Mouse (Mus musculus) gastrocnemius, postnatal 14 days (tissue): Measurements from ENCODE around the gene Nupl1. TPM values are rescaled to one million over a fixed set of nuclear protein-coding genes. Genes with fewer than 3 reads are reported as not detected.
A peak's percentile ranks its signal among the peaks of the same experiment; 100 is the strongest.

Source experiments
- DNase-seq: peaks from one replicate; pipeline ENCODE4 v3.0.0; 2021; ENCODE audit warnings: mixed read lengths
- intact Hi-C: fragments of 180-260 bp; cut with DNase I; formaldehyde crosslinking; loops from one replicate; pipeline ENCODE4 v1.15.1; 2025; ENCODE audit warnings: low total_unique reads
- microRNA-seq, 2 experiments: library from miRNA; unstranded; fragments of <30 nt; microRNA quantifications; one replicate each; pipeline ENCODE4 v1.2.0; 2021
- total RNA-seq, 2 experiments: library from RNA; stranded (reverse); gene quantifications; 2 replicates each; pipeline ENCODE4 v1.2.3; 2021

The Nupl1 gene
- total RNA-seq, 2 experiments from 2014 or later: 0.25 TPM; not detected in 1

DNA sequence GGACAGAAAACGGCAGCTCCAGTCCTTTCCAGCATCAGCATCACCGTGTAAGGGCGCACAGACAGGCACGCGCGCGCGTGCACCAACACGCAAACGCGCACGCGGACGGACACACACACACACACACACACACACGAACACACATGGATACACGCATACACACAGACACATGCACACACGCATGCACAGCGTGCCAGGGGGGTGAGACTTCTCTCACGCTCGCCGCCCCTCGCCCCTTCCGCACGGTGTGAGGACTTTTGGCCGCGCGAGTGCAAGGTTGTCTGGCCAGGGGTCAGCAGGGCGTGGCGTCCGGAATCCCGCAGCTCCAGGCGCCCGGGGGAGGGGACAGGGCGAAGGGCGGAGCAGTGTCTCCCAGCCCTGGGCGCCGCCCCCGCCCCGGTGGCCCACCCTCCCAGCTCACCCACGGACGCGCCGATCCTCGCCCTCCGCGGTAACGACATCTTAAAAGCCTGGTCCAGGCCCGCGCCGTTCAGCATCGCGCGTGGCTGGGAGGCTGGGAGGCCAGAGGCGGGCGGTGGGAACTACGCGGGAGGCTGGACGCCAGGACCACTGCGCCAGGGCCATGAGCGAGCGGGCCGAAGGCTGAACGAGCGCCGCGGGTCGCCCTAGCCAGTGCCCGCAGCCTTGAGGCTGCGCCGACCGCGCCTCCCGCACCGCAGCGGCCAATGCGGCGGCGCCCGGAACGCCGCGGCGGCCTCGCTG, 74.2 kb downstream of the Nupl1 start:
- intact Hi-C loops: no loop called here
- DNase-seq: peak; percentile 45

DNA sequence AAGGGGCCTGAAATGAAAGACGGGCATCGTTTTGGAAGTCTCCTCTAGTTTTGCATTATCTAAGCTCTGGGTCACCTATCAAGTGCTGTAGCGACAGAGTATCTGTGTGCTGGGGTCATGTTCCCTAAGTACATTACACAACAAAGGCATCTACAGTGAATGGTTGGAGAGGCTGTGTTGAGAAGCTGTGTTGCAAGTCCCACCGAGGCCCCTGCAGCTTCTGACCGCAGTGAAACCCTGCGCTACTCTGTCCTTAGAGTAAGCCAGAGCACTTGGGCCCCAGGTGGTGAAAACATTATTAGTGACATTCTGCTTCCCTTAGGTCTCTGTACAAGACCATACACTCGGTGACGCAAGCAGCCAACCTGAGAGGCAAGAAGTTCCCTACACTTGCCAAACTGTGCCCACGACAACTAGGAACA, 74.8 kb downstream of the Nupl1 start:
- intact Hi-C loops: no loop called here
- DNase-seq: no peak

DNA sequence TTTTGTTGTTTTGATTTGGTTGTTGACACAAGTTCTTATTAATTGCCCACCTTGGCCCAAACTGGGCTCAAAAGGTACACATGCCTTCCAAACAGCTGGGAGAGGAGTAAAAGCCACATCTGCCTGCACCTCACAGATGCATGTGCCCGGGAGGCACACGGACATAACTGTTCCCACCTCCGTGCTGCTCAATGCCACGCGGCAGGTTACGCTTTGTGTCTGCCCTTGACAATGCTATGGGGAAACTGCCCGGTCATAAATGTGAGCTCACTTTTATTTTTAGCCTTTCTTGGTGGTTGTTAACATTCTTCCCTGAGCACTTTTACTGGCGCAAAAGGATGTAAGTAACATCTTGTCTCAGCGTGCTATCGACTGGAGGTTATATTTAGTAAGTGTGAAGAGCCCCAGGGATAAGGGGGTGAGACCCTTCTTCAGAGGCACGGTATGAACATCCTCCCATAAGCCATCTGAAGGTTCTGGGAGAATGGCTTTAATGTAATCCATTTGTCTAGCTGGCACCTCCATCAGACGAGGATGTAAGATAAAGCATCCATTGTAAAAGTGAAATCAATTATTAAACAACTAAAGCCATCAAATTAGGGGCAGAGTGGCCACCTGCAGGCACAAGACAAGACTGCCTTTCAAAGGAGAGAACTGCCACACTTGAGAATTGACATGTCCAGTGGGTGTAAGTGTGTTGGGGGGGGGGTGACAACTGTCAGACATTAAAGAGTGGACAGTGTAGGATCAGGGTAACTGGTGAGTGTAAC, 78.8 kb downstream of the Nupl1 start:
- no peak for DNase-seq
- intact Hi-C loops: no loop called here

DNA sequence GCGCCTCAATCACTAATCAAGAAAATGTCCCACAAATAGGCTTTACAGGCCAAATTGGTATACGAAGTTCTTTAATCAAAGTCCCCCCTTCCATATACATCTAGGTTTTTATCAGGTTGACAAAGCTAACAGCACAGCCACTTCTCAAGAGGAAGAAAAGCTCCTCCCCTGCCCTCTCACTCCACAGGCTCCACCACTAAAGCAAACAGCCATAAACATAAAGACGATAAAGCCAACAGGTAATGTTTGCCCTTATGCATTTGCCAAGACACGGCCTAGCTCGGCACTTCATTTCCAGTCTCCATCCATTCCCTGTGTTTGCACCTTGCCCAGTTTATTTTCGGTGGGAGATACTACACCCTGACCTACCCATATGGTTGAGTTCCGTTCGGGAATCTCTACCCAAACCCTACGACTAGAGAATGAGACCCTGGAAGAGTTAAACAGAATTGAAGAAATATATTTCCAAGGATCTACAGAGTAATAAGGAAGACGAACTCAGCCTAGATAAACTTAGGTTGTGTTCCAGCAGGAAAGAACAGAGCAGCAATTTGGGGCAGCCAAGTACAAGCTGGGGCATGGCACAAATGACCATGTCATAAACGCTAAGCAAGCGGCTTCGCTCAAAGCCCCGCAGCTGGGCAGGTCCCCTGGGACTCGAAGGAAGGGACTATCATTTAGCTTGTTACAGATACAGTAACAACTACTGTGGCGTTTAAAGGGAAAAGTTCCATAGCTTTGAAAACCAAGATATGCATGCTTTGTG, 80.2 kb downstream of the Nupl1 start:
- intact Hi-C loops: no loop called here
- peak; percentile 13 for DNase-seq

DNA sequence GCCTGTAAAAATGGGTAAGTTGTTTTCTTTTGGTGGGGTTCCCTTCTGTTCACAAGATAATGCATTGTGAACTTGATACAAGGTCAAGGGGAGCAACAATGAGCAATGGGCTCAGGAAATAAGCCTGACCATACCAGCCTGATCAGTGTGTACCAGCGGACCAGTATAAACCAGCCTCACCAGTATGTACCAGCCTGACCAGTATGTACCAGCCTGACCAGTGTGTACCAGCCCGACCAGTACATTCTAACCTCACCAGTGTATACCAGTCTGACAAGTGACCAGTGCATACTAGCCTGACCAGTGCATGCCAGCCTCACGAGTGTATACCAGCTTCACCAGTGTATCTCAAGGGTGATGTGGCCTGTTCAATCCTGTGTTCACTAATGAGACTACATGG, 87.9 kb downstream of the Nupl1 start:
- intact Hi-C loops: no loop called here

DNA sequence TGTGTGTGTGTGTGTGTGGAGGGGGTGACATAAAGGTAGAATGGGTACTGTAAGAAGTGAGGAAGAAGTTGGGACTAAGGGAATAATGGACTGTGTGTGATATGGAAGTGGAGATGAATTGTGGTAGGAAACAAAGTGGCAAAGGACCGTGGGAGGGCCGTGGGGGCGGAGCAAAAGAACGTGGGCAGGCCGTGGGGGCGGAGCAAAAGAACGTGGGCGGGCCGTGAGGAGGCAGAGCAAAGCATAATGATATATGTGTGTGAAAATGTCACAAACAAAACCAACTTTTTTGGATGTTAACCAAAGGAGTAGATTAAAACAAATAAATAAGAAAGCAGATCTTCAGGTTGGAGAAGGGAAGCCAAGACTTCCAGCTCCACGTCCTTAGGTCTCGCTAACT, 98.9 kb downstream of the Nupl1 start:
- intact Hi-C loops: no loop called here
- DNase-seq: no peak

More for the DNA sequence above, 87.9 kb downstream of the Nupl1 start:
- no peak for DNase-seq

DNA sequence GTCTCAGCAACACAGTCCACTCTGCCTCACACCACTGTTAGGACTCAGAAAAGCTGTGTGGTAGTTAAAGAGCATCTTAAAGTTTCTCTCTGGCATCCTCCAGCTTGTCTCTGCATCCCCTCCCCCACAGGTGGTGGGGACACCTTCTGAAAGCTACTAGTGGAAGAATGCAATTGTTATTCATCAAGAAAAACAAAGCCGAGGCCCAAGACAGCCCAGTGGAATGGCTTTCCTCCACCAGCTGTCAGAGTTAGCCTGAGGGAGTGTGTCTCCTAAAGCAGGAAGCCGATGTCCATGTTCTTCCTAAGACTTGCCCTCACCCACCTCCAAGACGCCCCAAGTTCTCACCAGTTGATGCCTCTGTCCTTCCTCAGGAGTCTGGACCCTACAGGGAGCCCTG, 102.3 kb downstream of the Nupl1 start:
- intact Hi-C loops: no loop called here
- no peak for DNase-seq

DNA sequence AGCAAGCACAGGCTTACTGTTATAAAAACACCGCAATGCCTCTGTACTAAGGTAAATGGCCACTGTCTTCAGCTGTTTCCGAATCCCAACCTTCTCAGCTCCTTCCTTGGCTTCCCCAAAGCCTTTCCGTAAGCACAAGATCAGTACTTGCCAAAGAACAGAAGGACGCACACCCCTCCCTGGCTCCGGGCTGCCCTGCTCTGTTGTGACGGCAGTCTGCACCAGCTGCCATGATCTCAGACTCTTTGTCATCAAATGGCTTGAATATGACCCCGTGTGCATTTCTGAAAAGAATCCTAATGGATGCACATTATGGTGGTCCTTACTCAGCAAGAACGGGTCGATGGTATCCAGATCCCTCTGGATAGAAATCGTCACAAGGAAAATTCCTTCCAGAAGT, 108.0 kb downstream of the Nupl1 start:
- DNase-seq: no peak
- intact Hi-C loops: no loop called here

DNA sequence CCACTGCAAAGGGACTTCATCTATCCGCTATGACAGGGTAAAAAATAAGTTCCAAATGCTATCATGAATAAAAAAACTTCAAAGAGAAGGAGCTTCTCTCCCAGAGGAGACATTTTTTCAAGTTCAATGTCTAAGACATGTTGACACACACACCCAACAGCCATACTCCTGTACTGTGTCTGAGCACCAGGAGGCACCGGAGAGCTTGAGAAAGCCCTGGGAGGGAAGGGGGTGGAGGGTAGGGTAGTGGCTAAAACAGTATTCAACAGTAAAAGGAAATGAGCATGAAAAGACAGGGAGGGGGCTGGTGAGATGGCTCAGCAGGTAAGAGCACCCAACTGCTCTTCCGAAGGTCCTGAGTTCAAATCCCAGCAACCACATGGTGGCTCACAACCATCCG, 112.9 kb downstream of the Nupl1 start:
- no peak for DNase-seq
- intact Hi-C loops: no loop called here

DNA sequence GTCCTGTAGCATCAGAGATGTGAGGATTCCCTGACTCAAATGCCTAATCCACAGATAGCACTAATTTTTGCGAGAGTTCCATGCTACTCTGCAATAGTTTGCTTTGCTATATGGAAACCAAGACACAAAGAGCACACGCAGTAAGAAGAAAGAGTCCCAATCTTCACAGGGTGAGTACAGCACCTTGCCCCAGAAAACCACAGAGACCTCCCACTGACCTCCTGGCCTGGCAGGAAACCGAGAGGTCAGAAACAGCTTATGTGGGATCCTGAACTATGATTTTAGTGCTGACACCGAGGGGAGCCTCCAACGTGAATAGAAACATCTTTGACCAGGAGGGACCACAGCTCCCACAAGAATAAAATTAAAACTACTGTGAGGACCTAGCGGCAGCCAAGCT, 113.4 kb downstream of the Nupl1 start:
- intact Hi-C loops: no loop called here
- DNase-seq: no peak

DNA sequence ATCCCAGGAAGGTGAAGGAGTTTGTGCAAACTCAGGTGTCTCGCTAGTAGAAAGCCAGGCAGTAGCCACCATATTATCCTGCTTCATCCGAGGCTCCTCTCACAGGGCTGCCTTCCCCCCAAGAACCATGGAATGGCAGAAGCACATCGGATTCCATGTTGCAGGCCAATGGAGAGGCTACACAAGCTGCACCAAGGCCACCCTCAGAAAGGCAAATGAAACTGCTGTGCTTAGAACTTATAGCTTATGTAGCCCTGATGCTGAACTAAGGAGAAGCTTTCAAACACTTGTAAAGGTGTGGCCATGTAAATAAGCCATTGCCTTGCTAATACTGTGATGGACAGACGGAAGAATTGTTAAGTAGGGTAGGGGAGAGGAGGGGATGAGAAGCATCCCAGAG, 115.4 kb downstream of the Nupl1 start:
- intact Hi-C loops: no loop called here
- DNase-seq: no peak

DNA sequence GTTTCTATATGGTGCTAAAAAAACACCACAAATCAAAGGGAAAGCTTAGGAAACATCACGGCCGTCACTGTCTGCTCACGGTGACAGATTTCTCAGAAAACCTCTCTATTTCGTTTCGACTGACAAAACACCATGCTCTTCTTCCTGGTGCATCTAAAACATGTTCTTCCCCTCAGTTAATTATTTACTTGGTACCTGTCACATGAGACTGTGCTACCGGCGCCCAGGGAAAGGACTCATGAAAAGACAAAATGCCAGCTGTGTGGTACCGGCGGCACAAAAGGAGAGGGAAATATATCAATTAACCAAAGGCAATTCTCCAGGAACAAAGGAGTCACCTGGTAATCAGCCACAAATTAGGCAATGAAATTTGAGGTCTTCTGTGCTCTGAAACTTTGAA, 116.5 kb downstream of the Nupl1 start:
- no peak for DNase-seq
- intact Hi-C loops: no loop called here

Small RNAs within 50 kb of the gene (microRNA-seq; reads per million reads assigned to microRNA genes)
- 0 reads per million in 2 experiments for gene Mir719

Other genes starting within 250 kb of the Nupl1 start
- 1 to 10 TPM in 1 of 2 experiments, under 1 TPM in 1; 0.93 to 1.8 TPM for gene Atp8a2, start 54.3 kb downstream of the Nupl1 start, total RNA-seq
- gene Gm49336, start 76 bp upstream of the Nupl1 start, total RNA-seq: 10 to 100 TPM; 27.7 to 30.0 TPM
- gene Mtmr6, start 13.8 kb upstream of the Nupl1 start, total RNA-seq: 10 to 100 TPM; 30.6 to 31.0 TPM
- gene Amer2, start 121.8 kb upstream of the Nupl1 start, total RNA-seq: under 1 TPM; 0.11 to 0.16 TPM